Mouse (Mus musculus): Measurements from ENCODE around the gene Samsn1. TPM values are rescaled to one million over a fixed set of nuclear protein-coding genes. Genes with fewer than 3 reads are reported as not detected.

The Samsn1 gene
- total and polyA plus RNA-seq, 2 experiments, result 0.24 to 0.65 TPM

DNA sequence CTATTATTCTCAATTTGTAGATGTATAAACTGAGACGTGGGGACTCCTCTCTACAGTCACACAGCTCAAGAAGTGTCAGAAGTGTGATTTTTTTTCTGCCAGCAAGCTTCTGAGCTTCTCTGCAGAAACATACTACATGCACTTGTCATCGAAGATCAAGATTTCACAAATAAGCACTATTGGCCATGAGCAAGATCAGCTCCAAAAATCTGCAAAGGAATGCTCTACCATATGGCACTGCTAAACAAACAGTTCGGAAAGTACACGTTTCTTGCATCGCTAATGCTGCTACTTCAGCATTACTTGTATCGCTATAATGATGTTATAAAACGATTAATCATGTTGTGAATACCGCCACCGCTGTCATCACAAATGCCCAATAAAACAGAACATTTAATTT lies 22.0 kb downstream of the Samsn1 start:
- Histone ChIP-seq H3K27ac (replicated peaks; ENCODE audit: insufficient read depth, low read depth, low read length) (no peak overlapping the region), H3K4me3 (ENCODE audit: insufficient read depth, low read depth, low read length) (no peak overlapping the region), H3K79me2 (ENCODE audit: control insufficient read depth, insufficient read depth, low read length) (no peaks in the 10 kb centered on the region), H3K36me3 (ENCODE audit: control insufficient read depth, insufficient read depth, low read length) (no peaks in the 10 kb centered on the region), H3K27me3 (ENCODE audit: control insufficient read depth, insufficient read depth, low read length) (no peaks in the 10 kb centered on the region), H3K9ac (ENCODE audit: low read depth, low read length) (no peak overlapping the region), H3K4me1 (ENCODE audit: control insufficient read depth, insufficient read depth, low read length) (no peaks in the 10 kb centered on the region)
- TF ChIP-seq CTCF (IDR thresholded peaks at IDR 0.05; ENCODE audit: low read depth, low read length) (no peak), POLR2A (IDR thresholded peaks at IDR 0.05; ENCODE audit: extremely low read depth, insufficient read depth, low read length) (no peak)
- DNase-seq (ENCODE audit: extremely low read depth, low read depth, low spot score), result no peak
- WGBS, result 89% methylated on average over 9 of the region's 9 CpGs

DNA sequence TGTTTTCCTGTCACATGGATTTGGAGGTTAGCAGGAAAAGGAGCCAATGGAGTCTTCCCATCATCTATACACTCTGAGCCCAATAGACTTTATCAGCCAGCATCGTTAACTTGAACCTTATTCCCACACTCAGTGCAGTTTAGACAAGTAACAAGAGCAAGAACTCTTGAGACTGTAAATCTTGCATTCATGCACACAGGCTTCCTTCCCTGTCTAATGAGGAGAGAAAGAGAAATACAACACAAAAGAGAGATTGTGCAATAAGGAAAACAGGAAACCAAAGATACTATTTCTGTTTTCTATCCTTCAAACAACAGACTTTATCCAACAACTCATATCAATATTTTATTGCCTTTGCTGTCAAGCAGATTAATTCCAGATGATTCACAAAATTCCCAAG lies 31.9 kb downstream of the Samsn1 start:
- 53% methylated on average over 1 of the region's 1 CpGs for WGBS

GRCm38 (mm10) chr16:75983831-75984230 lies 38.2 kb downstream of the Samsn1 start:
- H3K36me3 ChIP-seq (ENCODE audit: control insufficient read depth, insufficient read depth, low read length), result no peaks in the 10 kb centered on the region
- no peak overlapping the region for H3K27ac ChIP-seq (replicated peaks; ENCODE audit: insufficient read depth, low read depth, low read length)
- H3K4me1 ChIP-seq (ENCODE audit: control insufficient read depth, insufficient read depth, low read length), result no peaks in the 10 kb centered on the region
- H3K79me2 ChIP-seq (ENCODE audit: control insufficient read depth, insufficient read depth, low read length), result no peaks in the 10 kb centered on the region
- no peak overlapping the region for H3K4me3 ChIP-seq (ENCODE audit: insufficient read depth, low read depth, low read length)
- no peak for DNase-seq (ENCODE audit: extremely low read depth, low read depth, low spot score)
- TF ChIP-seq POLR2A (IDR thresholded peaks at IDR 0.05; ENCODE audit: extremely low read depth, insufficient read depth, low read length) (no peak), CTCF (IDR thresholded peaks at IDR 0.05; ENCODE audit: low read depth, low read length) (no peak)
- WGBS, result 95% methylated on average over 1 of the region's 1 CpGs
- H3K27me3 ChIP-seq (ENCODE audit: control insufficient read depth, insufficient read depth, low read length), result no peaks in the 10 kb centered on the region
- H3K9ac ChIP-seq (ENCODE audit: low read depth, low read length), result no peak overlapping the region

More for the DNA sequence above, 31.9 kb downstream of the Samsn1 start:
- Histone ChIP-seq H3K4me1 (ENCODE audit: control insufficient read depth, insufficient read depth, low read length) (no peaks in the 10 kb centered on the region), H3K27me3 (ENCODE audit: control insufficient read depth, insufficient read depth, low read length) (no peaks in the 10 kb centered on the region), H3K4me3 (ENCODE audit: insufficient read depth, low read depth, low read length) (no peak overlapping the region), H3K9ac (ENCODE audit: low read depth, low read length) (no peak overlapping the region), H3K27ac (replicated peaks; ENCODE audit: insufficient read depth, low read depth, low read length) (no peak overlapping the region), H3K79me2 (ENCODE audit: control insufficient read depth, insufficient read depth, low read length) (no peaks in the 10 kb centered on the region), H3K36me3 (ENCODE audit: control insufficient read depth, insufficient read depth, low read length) (no peaks in the 10 kb centered on the region)
- no peak for DNase-seq (ENCODE audit: extremely low read depth, low read depth, low spot score)
- TF ChIP-seq CTCF (IDR thresholded peaks at IDR 0.05; ENCODE audit: low read depth, low read length) (no peak), POLR2A (IDR thresholded peaks at IDR 0.05; ENCODE audit: extremely low read depth, insufficient read depth, low read length) (no peak)

DNA sequence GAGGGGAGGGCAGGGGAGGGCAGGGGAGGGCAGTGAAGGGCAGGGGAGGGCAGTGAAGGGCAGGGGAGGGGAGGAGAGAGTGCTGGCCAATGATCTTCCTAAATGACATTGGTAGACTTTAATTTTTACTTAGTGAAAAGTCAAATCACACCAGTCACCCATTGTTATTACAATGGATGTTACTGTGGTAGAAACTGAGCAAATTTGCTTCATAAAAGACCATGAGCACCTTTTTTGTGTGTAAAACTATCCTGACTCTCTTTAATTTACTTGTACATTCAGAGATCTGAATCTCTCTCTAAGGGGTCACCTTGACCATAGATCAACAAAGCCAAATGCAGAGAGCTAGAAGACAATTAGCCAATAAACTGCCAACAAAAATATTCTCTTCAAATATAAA lies 42.7 kb downstream of the Samsn1 start:
- H3K4me1 ChIP-seq (ENCODE audit: control insufficient read depth, insufficient read depth, low read length), result no peaks in the 10 kb centered on the region
- DNase-seq (ENCODE audit: extremely low read depth, low read depth, low spot score), result no peak
- no peaks in the 10 kb centered on the region for H3K36me3 ChIP-seq (ENCODE audit: control insufficient read depth, insufficient read depth, low read length)
- H3K27ac ChIP-seq (replicated peaks; ENCODE audit: insufficient read depth, low read depth, low read length), result no peak overlapping the region
- TF ChIP-seq POLR2A (IDR thresholded peaks at IDR 0.05; ENCODE audit: extremely low read depth, insufficient read depth, low read length) (no peak), CTCF (IDR thresholded peaks at IDR 0.05; ENCODE audit: low read depth, low read length) (no peak)
- H3K9ac ChIP-seq (ENCODE audit: low read depth, low read length), result no peak overlapping the region
- no peak overlapping the region for H3K4me3 ChIP-seq (ENCODE audit: insufficient read depth, low read depth, low read length)
- H3K79me2 ChIP-seq (ENCODE audit: control insufficient read depth, insufficient read depth, low read length), result no peaks in the 10 kb centered on the region
- H3K27me3 ChIP-seq (ENCODE audit: control insufficient read depth, insufficient read depth, low read length), result no peaks in the 10 kb centered on the region

DNA sequence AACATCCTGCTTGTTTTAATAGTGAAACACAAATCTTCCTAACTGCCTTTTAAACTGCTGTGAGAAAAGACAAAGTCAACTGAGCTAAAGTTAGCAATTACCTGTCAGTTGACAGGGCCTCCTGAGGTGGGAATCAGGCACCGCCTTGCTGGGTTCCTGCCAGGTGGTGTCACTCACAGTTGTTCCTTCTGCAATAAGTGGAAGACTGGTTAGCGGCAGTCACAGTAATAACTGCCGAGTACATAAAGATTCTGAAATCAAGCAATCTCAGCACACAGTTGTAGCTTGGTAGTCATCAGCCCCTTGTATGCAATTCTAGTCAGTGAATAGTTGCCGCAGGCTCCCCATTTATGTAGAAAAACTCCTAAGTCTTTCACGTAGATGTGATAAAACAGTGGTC lies 44.3 kb downstream of the Samsn1 start:
- H3K36me3 ChIP-seq (ENCODE audit: control insufficient read depth, insufficient read depth, low read length), result no peaks in the 10 kb centered on the region
- H3K27ac ChIP-seq (replicated peaks; ENCODE audit: insufficient read depth, low read depth, low read length), result no peak overlapping the region
- no peak for TF ChIP-seq POLR2A (IDR thresholded peaks at IDR 0.05; ENCODE audit: extremely low read depth, insufficient read depth, low read length)
- no peak for TF ChIP-seq CTCF (IDR thresholded peaks at IDR 0.05; ENCODE audit: low read depth, low read length)
- H3K79me2 ChIP-seq (ENCODE audit: control insufficient read depth, insufficient read depth, low read length), result no peaks in the 10 kb centered on the region
- no peak overlapping the region for H3K9ac ChIP-seq (ENCODE audit: low read depth, low read length)
- no peaks in the 10 kb centered on the region for H3K4me1 ChIP-seq (ENCODE audit: control insufficient read depth, insufficient read depth, low read length)
- no peak for DNase-seq (ENCODE audit: extremely low read depth, low read depth, low spot score)
- 87% methylated on average over 5 of the region's 5 CpGs for WGBS
- no peak overlapping the region for H3K4me3 ChIP-seq (ENCODE audit: insufficient read depth, low read depth, low read length)
- H3K27me3 ChIP-seq (ENCODE audit: control insufficient read depth, insufficient read depth, low read length), result no peaks in the 10 kb centered on the region

DNA sequence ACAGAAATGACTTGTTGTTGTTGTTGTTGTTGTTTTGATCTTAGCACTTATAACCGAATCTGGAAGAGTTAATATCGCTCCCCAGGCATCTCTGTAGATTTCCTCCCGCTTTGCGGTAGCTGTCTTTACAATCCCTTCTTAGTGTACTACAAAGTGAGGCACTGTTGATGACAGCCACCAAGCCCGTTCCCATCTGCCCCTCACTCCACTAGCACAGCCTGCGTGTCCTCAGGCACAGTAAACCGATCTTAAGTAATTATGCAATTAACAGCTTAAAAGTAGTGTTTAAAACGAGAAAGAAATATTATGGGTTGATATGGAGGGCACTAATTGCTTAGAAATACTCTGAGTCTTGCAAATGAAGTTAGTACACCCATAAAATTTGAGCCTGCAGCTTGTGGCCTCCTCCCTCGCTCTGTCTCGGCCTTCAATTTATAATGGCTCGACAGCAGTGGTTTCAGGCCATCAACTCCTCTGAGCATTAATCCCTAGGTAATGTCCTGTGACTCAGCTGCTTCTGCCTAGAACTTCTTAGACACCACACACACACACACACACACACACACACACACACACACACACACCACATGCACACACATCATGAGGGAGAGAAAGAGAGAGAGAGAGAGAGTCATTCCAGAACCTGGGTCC lies 46.3 kb downstream of the Samsn1 start:
- WGBS, result 88% methylated on average over 11 of the region's 11 CpGs
- Histone ChIP-seq H3K79me2 (ENCODE audit: control insufficient read depth, insufficient read depth, low read length) (no peaks in the 10 kb centered on the region), H3K4me3 (ENCODE audit: insufficient read depth, low read depth, low read length) (no peak overlapping the region), H3K9ac (ENCODE audit: low read depth, low read length) (no peak overlapping the region), H3K27me3 (ENCODE audit: control insufficient read depth, insufficient read depth, low read length) (no peaks in the 10 kb centered on the region), H3K27ac (replicated peaks; ENCODE audit: insufficient read depth, low read depth, low read length) (no peak overlapping the region), H3K4me1 (ENCODE audit: control insufficient read depth, insufficient read depth, low read length) (no peaks in the 10 kb centered on the region), H3K36me3 (ENCODE audit: control insufficient read depth, insufficient read depth, low read length) (no peaks in the 10 kb centered on the region)
- TF ChIP-seq CTCF (IDR thresholded peaks at IDR 0.05; ENCODE audit: low read depth, low read length), result no peak
- no peak for TF ChIP-seq POLR2A (IDR thresholded peaks at IDR 0.05; ENCODE audit: extremely low read depth, insufficient read depth, low read length)
- DNase-seq (ENCODE audit: extremely low read depth, low read depth, low spot score), result no peak

Data from liver, adult 2 months (tissue).